Mouse (Mus musculus): Measurements from ENCODE around the gene Pomgnt1.

Pomgnt1 gene

GRCm38 (mm10) chr4:116140801-116141574 is 17.3 kb downstream of the Pomgnt1 start:
- no peak for DNase-seq

GRCm38 (mm10) chr4:116141736-116142135 is 18.1 kb downstream of the Pomgnt1 start:
- no peak for DNase-seq

GRCm38 (mm10) chr4:116142269-116142668 is 18.6 kb downstream of the Pomgnt1 start:
- DNase-seq: peak in 1 of 2 experiments; percentile 44

DNA sequence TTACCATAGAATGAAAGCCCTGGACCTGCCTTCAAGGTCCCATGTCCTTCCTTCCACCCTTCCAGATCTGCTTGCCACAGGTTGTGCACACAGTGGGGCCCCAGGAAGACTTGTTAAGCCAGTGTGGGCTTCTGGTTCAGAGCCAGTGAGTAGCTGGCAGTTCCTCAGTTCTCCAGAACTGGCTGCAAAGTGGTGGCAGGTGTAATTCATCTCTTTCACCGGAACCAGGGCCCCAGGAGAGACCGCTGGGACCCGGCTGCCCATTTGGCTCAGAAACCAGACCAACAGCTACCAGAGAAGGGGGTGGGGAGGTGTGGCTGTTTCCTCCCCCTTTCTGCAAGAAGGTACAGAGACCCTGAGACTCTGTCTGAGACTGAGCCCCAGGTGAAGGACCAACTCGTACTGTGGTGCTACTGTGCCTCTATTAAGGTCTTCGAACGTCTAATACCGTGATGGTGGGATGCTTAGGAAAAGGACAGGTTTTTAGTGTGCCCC is 19.7 kb downstream of the Pomgnt1 start:
- peak; percentile 44 to 76 for DNase-seq

GRCm38 (mm10) chr4:116143891-116144717 is 20.5 kb downstream of the Pomgnt1 start:
- DNase-seq: peak; percentile 72 to 88

DNA sequence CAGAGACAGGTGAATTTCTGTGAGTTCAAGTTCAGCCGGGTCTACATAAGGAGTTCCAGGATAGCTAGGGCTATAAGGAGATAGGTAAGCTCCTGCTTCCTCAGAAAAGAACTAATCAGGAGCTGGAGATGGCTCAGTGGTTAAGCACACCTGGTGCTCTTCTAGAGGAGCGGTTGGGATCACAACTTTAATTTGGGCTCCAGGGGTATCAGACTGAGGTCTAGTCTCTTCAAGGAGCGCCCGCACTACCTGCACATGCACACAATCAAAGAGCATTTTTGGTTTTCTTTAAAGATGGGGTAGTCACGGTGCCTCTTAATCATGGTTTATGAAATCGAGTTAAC is 26.1 kb downstream of the Pomgnt1 start:
- no peak for DNase-seq

DNA sequence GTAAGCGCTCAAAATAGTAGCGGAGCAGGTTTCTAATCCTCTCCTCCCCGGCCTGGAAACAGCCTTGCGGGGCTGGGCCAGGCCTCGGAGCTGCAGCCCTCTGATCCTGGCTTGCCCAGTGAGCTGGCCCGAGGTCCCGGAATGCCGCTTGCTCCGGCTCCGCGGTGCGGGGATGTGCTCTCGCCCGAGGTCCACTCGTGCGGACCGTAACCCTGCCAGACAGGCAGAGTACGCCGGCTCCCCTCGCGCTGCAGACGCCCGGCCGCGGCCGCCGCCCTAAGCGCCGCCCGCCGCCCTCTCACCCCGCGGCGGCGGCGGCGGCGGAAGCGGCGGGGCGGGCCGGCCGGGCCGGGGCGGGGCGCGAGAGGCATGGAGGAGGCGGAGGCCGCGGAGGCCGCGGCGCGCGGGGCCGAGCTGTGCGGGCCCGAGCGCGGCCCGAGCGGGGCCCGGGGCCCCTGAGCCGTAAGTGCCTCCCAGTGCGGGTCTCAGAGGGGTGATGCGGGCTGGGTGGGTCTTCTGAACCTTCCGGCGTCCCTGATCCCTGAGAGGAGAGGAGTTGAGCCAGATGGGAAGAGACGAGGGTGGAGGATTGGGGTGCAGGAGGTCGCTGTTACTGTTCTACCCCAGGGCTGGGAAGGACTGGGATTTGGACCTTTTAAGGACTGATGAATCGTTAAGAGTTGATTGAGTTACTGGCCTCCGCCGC is 26.7 kb downstream of the Pomgnt1 start:
- peak; percentile 72 to 87 for DNase-seq

- DNase-seq: no peak
Measured at GRCm38 (mm10) chr4:116150862-116151221, 27.2 kb downstream of the Pomgnt1 start.

- DNase-seq: no peak
Measured at GRCm38 (mm10) chr4:116151238-116151637, 27.6 kb downstream of the Pomgnt1 start, which contains the start of gene Lurap1. Lurap1 (minus strand) TSS chr4:116151338.

GRCm38 (mm10) chr4:116152702-116153101 is 29.1 kb downstream of the Pomgnt1 start:
- DNase-seq: no peak

DNA sequence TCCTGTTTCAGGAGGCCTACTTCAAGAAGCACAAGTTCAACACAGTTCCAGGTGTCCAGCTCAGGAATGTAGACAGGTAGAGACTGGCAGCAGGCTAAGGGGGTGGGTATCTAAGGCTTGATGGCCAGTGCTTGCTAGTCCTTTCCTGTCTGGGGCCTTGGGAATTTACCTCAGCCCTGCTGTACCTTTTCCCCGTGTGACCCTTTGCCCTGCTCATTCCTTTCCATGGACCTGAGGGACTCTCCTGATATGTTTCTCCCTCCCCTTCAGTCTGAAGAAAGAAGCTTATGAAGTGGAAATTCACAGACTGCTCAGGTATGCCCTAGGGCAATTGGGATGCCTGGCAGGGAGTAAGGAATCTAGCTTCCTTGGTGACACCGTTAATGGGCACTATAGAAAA is 34.2 kb downstream of the Pomgnt1 start:
- DNase-seq: peak; percentile 36 to 82

GRCm38 (mm10) chr4:116159912-116160311 is 36.3 kb downstream of the Pomgnt1 start:
- peak in 1 of 2 experiments; percentile 51 for DNase-seq

DNA sequence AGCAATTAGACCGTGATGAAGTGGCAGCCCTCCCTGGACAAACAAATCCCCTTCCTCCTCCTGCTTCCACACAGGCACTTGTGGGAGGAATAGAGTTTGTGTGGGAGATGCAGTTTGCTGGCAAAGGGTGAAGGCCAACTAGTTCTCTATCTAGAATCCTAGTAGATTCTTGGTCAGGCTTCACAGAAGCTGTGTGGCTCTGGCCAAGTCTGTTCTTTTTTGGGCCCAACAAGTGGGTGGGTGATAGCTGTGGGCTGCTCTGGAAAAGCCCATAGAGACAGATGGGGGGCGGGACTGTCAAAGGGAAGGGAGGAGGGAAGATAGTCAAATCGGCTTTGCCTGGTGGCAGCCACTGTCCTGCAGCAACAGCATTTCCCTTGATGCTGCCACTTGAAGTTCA is 37.1 kb downstream of the Pomgnt1 start:
- DNase-seq: no peak

DNA sequence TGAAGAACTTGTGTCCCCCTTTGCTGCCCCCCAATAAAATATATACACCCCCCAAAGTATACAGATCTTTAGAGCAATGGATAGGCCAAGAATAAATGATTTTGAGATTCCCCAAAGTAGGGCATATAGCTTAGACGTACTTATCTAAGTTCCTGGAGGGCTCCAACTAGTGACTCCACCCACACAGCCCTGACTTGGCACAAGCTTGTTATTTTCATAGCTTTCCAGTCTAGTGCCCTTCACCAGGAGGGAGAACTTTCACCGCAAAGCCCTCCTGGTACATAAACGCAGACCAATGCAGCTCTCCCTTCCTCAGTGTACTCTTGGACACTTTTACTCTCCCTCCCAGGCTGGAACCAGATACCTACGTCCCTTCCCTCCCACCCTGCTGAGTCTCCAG is 38.5 kb downstream of the Pomgnt1 start:
- DNase-seq: peak; percentile 60 to 77

- peak in 1 of 2 experiments; percentile 45 for DNase-seq
Measured at GRCm38 (mm10) chr4:116164759-116165554, 41.3 kb downstream of the Pomgnt1 start.

GRCm38 (mm10) chr4:116165708-116166407 is 42.2 kb downstream of the Pomgnt1 start:
- peak in 1 of 2 experiments; percentile 31 for DNase-seq

- DNase-seq: peak; percentile 77 to 83
Measured at GRCm38 (mm10) chr4:116167404-116167803, 43.8 kb downstream of the Pomgnt1 start, which contains the start of gene Tspan1. Tspan1 (minus strand) TSS chr4:116167601.

DNA sequence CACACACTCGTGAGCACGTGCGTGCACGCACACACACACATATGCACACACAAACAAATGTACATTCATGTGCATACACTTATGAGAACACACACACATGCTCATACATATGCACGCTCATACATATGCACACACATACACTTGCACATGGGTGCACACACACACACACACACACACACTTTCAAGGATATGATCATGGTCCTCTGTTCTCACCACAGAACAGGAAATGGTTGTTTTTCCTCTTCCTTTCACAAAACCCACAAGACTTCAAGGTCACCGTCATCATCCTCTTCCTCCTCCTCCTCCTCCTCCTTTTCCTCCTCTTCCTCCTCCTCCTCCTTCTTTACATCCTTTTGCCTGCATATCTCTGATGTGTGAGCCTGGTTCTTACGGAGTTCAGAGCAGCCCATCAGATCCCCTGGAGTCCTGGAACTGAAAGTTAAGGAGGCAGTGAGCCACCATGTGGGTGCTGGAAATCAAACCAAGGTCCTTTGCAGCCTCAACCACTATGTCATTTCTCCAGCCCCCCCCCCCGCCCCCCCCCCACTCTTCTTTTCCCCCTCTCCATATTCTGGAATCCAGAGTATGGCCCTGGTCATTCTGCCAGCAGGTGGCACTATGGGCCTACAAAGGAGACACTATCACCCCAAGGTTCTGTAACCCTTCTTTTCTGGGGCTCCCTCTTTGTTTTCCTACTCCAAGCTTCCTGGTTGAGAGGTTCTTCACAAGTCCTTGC is 45.1 kb downstream of the Pomgnt1 start:
- peak; percentile 82 to 93 for DNase-seq

DNA sequence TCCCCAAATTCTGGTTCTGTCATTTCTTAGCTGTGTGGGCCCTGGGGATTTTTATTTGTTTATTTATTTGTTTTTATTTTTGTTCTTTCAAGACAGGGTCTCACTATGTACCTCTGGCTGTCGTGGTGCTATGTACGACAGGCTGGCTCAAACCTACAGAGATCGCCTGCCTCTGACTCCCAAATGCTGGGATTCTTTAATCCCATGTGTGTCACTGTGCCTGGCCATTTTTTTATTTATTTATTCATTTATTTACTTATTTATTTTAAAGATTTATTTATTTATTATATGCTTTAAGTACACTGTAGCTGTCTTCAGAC is 45.7 kb downstream of the Pomgnt1 start:
- DNase-seq: no peak

DNA sequence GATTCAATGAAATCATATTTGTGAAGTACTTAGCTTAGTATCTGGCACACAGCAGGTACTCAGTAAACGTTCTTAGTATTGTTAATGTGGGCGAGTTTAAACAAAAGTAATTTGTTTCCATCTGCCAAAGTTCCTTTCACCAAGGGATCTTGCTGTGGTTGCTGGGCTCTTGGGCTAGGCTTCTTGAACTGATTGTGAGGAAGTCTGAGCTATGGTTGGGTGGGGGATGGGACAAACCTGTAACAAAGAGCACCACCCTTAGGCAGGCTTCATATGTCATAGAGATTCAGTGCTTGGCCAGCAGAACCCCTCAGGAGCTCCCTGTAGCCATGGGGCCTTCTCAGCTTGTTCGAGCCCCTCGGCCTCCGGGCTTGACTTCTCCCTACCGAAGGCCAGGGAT is 49.4 kb downstream of the Pomgnt1 start, which contains the start of the genes 1700042G07Rik and Gm49337:
TSS of gene 1700042G07Rik (plus strand) at position 301 of the 400 bp plus-strand sequence.
TSS of gene Gm49337 (plus strand) at position 313 of the 400 bp plus-strand sequence.
- DNase-seq: no peak

DNA sequence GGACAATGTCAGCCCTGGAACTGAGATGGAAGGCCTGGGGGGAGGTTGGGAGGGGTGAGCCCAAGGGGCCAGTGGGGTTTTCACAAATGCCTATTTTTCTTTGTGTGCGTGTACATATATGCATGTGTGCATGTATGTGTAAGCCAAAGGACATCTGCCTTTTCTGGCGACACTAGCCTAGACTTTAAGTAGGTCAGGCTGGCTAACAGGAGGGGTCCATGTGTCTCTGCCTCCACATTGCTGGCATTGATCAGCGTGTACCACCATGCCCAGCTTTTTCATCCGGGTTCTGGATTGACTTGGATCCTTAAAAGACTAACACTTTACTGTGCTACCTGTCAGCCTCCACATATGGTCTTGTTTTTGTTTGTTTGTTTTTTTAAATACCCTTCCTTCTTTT is 50.1 kb downstream of the Pomgnt1 start:
- DNase-seq: no peak

Data from kidney, postnatal 25 days (tissue).